Mouse (Mus musculus): ENCODE measurements around the gene Slc7a6. TPM values are rescaled to one million over a fixed set of nuclear protein-coding genes. Genes with fewer than 3 reads are reported as not detected.

The Slc7a6 gene
- polyA plus RNA-seq, 1 experiment = 21.3 TPM

DNA sequence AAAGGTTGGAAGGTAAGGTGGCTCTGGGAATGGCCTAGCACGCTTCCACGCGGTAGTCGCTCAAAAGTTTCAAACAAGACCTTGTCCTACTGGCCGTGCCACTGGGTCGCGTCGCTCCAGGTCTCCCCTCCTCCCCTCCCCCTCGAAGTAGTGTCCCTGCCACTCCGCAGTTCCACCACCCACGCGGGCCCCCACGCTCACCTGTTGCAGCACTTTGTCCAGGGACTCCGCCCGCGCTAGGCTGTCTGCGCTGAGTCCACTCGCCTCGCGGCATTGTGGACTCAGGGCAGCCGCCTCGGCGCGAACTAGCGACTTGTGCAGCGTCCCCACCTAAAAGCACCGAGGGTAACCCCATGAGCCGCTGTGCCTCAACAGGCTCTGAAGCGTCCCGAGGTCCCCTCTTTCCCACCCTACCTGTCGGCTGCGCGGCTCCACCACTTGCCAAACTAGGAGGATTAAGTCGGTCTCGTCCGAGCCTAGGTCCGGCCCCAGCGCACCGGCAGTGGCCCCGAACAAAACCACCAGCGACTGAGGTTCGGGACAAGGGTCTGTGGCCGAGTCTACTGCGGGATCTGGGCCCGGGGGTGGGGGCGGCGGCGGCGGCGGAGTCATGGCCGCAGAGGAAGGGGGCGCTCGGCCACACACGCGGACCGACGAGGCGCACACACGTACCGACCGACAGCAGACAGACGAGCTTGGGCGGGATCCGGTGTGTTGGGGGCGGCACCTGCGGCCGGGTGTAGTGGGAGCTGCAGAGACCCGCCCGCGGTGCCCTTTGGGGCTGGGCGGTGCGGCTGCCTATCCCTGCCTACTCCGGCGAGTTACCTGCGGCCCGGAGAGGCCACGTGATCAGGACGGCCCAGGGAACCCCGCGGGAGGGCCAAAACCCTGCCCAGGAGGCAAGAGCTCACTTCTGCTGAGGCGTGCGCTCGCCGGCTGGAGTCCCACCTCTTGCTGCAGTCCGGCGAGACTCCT, 32.2 kb upstream of the Slc7a6 start, which contains the start of gene Esrp2:
TSS of gene Esrp2 (minus strand) at position 819 of the 975 bp plus-strand sequence.
- no peaks in the 10 kb centered on the region for H3K27me3 ChIP-seq (ENCODE audit: control insufficient read depth, insufficient read depth, insufficient read length)
- H3ac ChIP-seq (ENCODE audit: control insufficient read depth, insufficient read length, low read depth) = no peak within 1 kb of the TSS
- H3K36me3 ChIP-seq (ENCODE audit: control insufficient read depth, insufficient read depth) = peaks cover 3% of the 10 kb centered on the region
- no peaks in the 10 kb centered on the region for H3K79me2 ChIP-seq (ENCODE audit: control insufficient read depth, insufficient read depth)
- TF ChIP-seq CTCF (IDR thresholded peaks at IDR 0.05; ENCODE audit: control insufficient read depth, insufficient read depth, insufficient read length) = no peak
- no peak for TF ChIP-seq MYOG (IDR thresholded peaks at IDR 0.05; ENCODE audit: control insufficient read depth, extremely low read depth, insufficient read length)
- no peak for TF ChIP-seq MYOD1 (IDR thresholded peaks at IDR 0.05; ENCODE audit: control insufficient read depth, insufficient read length, low read depth)
- no peak for TF ChIP-seq FOSL1 (IDR thresholded peaks at IDR 0.05; ENCODE audit: insufficient read depth, low read length, poor library complexity, severe bottlenecking)
- no peak for TF ChIP-seq CEBPB (IDR thresholded peaks at IDR 0.05; ENCODE audit: low read depth)
- no peak for TF ChIP-seq USF1 (IDR thresholded peaks at IDR 0.05; ENCODE audit: low read depth)
- TF ChIP-seq MAX (IDR thresholded peaks at IDR 0.05) = no peak
- H3K79me3 ChIP-seq (ENCODE audit: low read depth) = no peaks in the 10 kb centered on the region
- peak within 1 kb of the TSS; percentile 33 for H3K4me3 ChIP-seq (ENCODE audit: insufficient read depth, poor library complexity, severe bottlenecking)

DNA sequence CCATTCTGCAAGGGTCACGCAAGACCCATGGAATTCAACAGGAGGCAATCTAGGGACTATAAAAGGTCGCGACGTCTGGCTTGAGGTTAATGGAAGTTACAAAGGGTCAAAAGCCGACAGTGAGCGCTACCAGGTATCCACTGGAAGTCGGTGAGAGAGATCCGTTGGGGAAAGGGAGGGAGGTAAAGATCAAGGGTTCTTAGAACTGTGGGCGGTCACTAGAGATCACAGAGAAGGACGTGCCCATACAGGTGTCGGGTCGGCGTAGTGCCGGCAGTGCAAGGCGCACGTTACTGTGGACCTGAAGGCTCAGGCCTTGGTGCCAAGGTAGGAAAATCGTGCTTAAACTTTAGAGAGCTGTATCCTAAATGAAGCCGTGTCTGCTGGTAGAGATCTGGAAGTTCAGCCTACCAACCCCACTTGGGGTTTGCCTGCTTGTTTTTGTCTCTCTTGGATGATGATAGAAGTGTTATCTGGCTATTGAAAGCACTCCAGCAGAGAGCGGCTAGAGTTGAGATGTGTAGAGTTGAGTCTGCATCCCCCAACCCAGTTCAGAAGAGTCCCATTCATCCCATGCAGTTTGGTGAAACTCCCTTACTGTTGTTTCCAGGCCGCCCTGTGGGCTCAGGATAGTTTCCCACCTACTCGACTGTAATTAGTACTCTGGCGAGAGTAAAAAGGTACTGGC, 31.3 kb upstream of the Slc7a6 start:
- TF ChIP-seq MYOG (IDR thresholded peaks at IDR 0.05; ENCODE audit: control insufficient read depth, extremely low read depth, insufficient read length) (no peak), FOSL1 (IDR thresholded peaks at IDR 0.05; ENCODE audit: insufficient read depth, low read length, poor library complexity, severe bottlenecking) (no peak), CTCF (IDR thresholded peaks at IDR 0.05; ENCODE audit: control insufficient read depth, insufficient read depth, insufficient read length) (no peak), CEBPB (IDR thresholded peaks at IDR 0.05; ENCODE audit: low read depth) (no peak), USF1 (IDR thresholded peaks at IDR 0.05; ENCODE audit: low read depth) (no peak), MYOD1 (IDR thresholded peaks at IDR 0.05; ENCODE audit: control insufficient read depth, insufficient read length, low read depth) (no peak), MAX (IDR thresholded peaks at IDR 0.05) (no peak)
- H3K79me3 ChIP-seq (ENCODE audit: low read depth) = no peaks in the 10 kb centered on the region
- H3ac ChIP-seq (ENCODE audit: control insufficient read depth, insufficient read length, low read depth) = no peak overlapping the region
- peaks cover 3% of the 10 kb centered on the region for H3K36me3 ChIP-seq (ENCODE audit: control insufficient read depth, insufficient read depth)
- no peak overlapping the region for H3K4me3 ChIP-seq (ENCODE audit: insufficient read depth, poor library complexity, severe bottlenecking)
- no peaks in the 10 kb centered on the region for H3K79me2 ChIP-seq (ENCODE audit: control insufficient read depth, insufficient read depth)
- no peaks in the 10 kb centered on the region for H3K27me3 ChIP-seq (ENCODE audit: control insufficient read depth, insufficient read depth, insufficient read length)

DNA sequence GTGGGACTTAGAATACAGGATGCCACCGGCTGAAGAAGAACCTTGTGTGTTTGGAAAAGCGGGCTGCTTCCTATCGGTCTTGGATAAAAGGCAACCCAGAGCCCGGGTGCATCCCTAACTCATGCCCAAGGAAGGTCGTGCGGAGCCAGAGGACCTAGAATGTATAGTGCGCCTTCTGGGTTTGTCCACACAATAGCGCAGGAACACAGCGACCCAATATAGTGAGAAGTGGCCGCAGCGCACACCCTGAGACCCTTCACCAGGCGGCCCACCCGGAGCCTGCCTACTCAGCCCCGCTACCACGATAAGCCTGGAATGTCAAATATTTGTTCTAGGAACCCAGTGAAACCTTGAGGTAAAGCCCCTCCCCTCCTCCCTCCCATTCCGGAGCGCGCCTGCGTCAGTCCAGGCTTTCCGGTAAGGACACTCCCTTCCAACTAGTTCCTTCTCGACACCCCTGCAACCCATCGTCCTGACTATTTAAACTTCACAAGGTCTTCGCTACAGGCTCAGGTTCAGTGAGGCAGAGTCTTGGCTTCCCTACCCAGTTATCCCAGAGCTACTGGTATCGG, 30.7 kb upstream of the Slc7a6 start:
- H3K79me2 ChIP-seq (ENCODE audit: control insufficient read depth, insufficient read depth) = no peaks in the 10 kb centered on the region
- no peaks in the 10 kb centered on the region for H3K27me3 ChIP-seq (ENCODE audit: control insufficient read depth, insufficient read depth, insufficient read length)
- H3K4me3 ChIP-seq (ENCODE audit: insufficient read depth, poor library complexity, severe bottlenecking) = peak overlapping the region; percentile 33
- no peaks in the 10 kb centered on the region for H3K79me3 ChIP-seq (ENCODE audit: low read depth)
- H3K36me3 ChIP-seq (ENCODE audit: control insufficient read depth, insufficient read depth) = no peaks in the 10 kb centered on the region
- peak overlapping the region; percentile 66 for H3ac ChIP-seq (ENCODE audit: control insufficient read depth, insufficient read length, low read depth)
- TF ChIP-seq CTCF (IDR thresholded peaks at IDR 0.05; ENCODE audit: control insufficient read depth, insufficient read depth, insufficient read length) = no peak
- TF ChIP-seq FOSL1 (IDR thresholded peaks at IDR 0.05; ENCODE audit: insufficient read depth, low read length, poor library complexity, severe bottlenecking) = no peak
- TF ChIP-seq MAX (IDR thresholded peaks at IDR 0.05) = no peak
- no peak for TF ChIP-seq MYOD1 (IDR thresholded peaks at IDR 0.05; ENCODE audit: control insufficient read depth, insufficient read length, low read depth)
- no peak for TF ChIP-seq USF1 (IDR thresholded peaks at IDR 0.05; ENCODE audit: low read depth)
- no peak for TF ChIP-seq MYOG (IDR thresholded peaks at IDR 0.05; ENCODE audit: control insufficient read depth, extremely low read depth, insufficient read length)
- TF ChIP-seq CEBPB (IDR thresholded peaks at IDR 0.05; ENCODE audit: low read depth) = no peak

DNA sequence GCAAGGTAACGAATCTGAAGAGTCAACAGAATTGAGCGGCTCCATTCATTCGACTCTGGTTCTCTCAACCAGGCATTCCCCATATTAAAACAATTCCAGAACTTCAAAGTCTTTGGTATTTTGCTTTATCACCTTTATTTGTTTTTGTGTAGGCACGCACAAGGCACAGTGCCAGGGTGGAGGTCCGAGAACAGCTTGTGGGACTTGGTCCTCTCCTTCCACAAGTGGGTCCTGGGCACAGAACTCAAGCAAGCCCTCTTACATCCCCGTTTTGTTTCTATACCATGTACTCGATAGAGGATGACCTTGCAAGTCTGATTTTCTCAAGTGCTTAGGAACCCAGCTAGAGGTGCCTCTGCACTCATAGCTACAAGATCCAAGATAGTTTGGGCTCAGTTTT, 30.0 kb upstream of the Slc7a6 start:
- Histone ChIP-seq H3K79me2 (ENCODE audit: control insufficient read depth, insufficient read depth) (no peaks in the 10 kb centered on the region), H3K36me3 (ENCODE audit: control insufficient read depth, insufficient read depth) (no peaks in the 10 kb centered on the region), H3K4me3 (ENCODE audit: insufficient read depth, poor library complexity, severe bottlenecking) (peak overlapping the region; percentile 33), H3ac (ENCODE audit: control insufficient read depth, insufficient read length, low read depth) (peak overlapping the region; percentile 66), H3K79me3 (ENCODE audit: low read depth) (no peaks in the 10 kb centered on the region), H3K27me3 (ENCODE audit: control insufficient read depth, insufficient read depth, insufficient read length) (no peaks in the 10 kb centered on the region)
- no peak for TF ChIP-seq CEBPB (IDR thresholded peaks at IDR 0.05; ENCODE audit: low read depth)

DNA sequence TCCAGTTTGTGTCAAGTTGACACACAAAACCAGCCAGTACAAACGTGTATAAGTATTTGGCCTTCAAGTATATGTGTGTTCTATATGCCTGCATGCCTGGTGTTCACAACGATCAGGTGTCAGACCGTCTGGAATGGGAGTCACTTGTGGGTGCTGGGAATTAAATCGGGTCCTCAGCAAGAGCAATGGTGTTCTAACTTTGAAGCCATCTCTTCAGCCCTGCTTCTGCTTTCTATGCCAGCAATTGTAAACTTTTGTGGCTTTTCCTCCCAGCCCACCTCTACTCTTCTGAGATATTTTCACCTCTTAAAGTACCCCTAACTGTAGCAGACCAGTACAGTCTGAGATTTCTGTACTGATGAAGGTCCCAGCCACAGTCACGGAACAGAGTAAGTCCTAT, 28.5 kb upstream of the Slc7a6 start:
- TF ChIP-seq CTCF (IDR thresholded peaks at IDR 0.05; ENCODE audit: control insufficient read depth, insufficient read depth, insufficient read length) (no peak), MYOG (IDR thresholded peaks at IDR 0.05; ENCODE audit: control insufficient read depth, extremely low read depth, insufficient read length) (no peak), MYOD1 (IDR thresholded peaks at IDR 0.05; ENCODE audit: control insufficient read depth, insufficient read length, low read depth) (no peak), FOSL1 (IDR thresholded peaks at IDR 0.05; ENCODE audit: insufficient read depth, low read length, poor library complexity, severe bottlenecking) (no peak), MAX (IDR thresholded peaks at IDR 0.05) (no peak), USF1 (IDR thresholded peaks at IDR 0.05; ENCODE audit: low read depth) (no peak), CEBPB (IDR thresholded peaks at IDR 0.05; ENCODE audit: low read depth) (no peak)
- Histone ChIP-seq H3K36me3 (ENCODE audit: control insufficient read depth, insufficient read depth) (no peaks in the 10 kb centered on the region), H3ac (ENCODE audit: control insufficient read depth, insufficient read length, low read depth) (no peak overlapping the region), H3K79me2 (ENCODE audit: control insufficient read depth, insufficient read depth) (no peaks in the 10 kb centered on the region), H3K4me3 (ENCODE audit: insufficient read depth, poor library complexity, severe bottlenecking) (no peak overlapping the region), H3K27me3 (ENCODE audit: control insufficient read depth, insufficient read depth, insufficient read length) (no peaks in the 10 kb centered on the region), H3K79me3 (ENCODE audit: low read depth) (no peaks in the 10 kb centered on the region)

Data from C2C12 (cell line).